Mouse (Mus musculus): ENCODE results near the gene Chst15. TPM values are rescaled to one million over a fixed set of nuclear protein-coding genes. Genes with fewer than 3 reads are reported as not detected.
A peak's percentile ranks its signal among the peaks of the same experiment; 100 is the strongest.

The Chst15 gene
- 8.6 and 10.8 TPM in 2 replicates for polyA plus RNA-seq (2015; fragmentation: Nextera tagmentation; extraction: Ambion mirVana)

- no peak; the same call in 1 of the 2 replicates for TF ChIP-seq CTCF (IDR thresholded peaks at IDR 0.05; ENCODE audit: low read depth)
- no peaks in the 10 kb centered on the region for H3K36me3 ChIP-seq (ENCODE audit: insufficient read depth, low read length)
- peak within 1 kb of the TSS; percentile 82 for H3K9ac ChIP-seq (ENCODE audit: low read depth, low read length)
- WGBS = under 1% methylated on average over 34 of the region's 34 CpGs
- H3K4me1 ChIP-seq (replicated peaks; ENCODE audit: insufficient read depth, low read length) = no peaks in the 10 kb centered on the region; the same call in none of the 2 replicates
- H3K4me2 ChIP-seq (ENCODE audit: low read length) = peak within 1 kb of the TSS; percentile 96
- peak within 1 kb of the TSS; percentile 91 for H3K27ac ChIP-seq
- H3K4me3 ChIP-seq (replicated peaks; ENCODE audit: low read depth, low read length) = peak within 1 kb of the TSS; percentile 78
- H3K9me3 ChIP-seq (replicated peaks; ENCODE audit: low read length) = no peaks in the 10 kb centered on the region
- DNase-seq (ENCODE audit: low spot score) = peak; percentile 77
- no peaks in the 10 kb centered on the region for H3K27me3 ChIP-seq (ENCODE audit: insufficient read depth, low read length)
- ATAC-seq (replicated peaks; ENCODE audit: low FRiP score, low read depth) = peak; percentile 55
Observed at GRCm38 (mm10) chr7:132317036-132317541, at the start of gene Chst15. TSS of gene Chst15 (minus strand) at chr7:132317228.

GRCm38 (mm10) chr7:132365703-132366384 is 48.8 kb upstream of the Chst15 start:
- H3K36me3 ChIP-seq (ENCODE audit: insufficient read depth, low read length) = no peaks in the 10 kb centered on the region
- no peak for TF ChIP-seq CTCF (IDR thresholded peaks at IDR 0.05; ENCODE audit: low read depth)
- DNase-seq (ENCODE audit: low spot score) (no peak), ATAC-seq (replicated peaks; ENCODE audit: low FRiP score, low read depth) (no peak)
- H3K27me3 ChIP-seq (ENCODE audit: insufficient read depth, low read length) = no peaks in the 10 kb centered on the region
- no peak overlapping the region for H3K4me3 ChIP-seq (replicated peaks; ENCODE audit: low read depth, low read length)
- no peak overlapping the region for H3K27ac ChIP-seq
- no peaks in the 10 kb centered on the region for H3K4me1 ChIP-seq (replicated peaks; ENCODE audit: insufficient read depth, low read length)
- 80% methylated on average over 5 of the region's 5 CpGs for WGBS
- H3K9ac ChIP-seq (ENCODE audit: low read depth, low read length) = no peak overlapping the region
- H3K9me3 ChIP-seq (replicated peaks; ENCODE audit: low read length) = no peaks in the 10 kb centered on the region
- H3K4me2 ChIP-seq (ENCODE audit: low read length) = no peak overlapping the region

- DNase-seq (ENCODE audit: low spot score) (no peak), ATAC-seq (replicated peaks; ENCODE audit: low FRiP score, low read depth) (no peak)
- Histone ChIP-seq H3K9me3 (replicated peaks; ENCODE audit: low read length) (no peaks in the 10 kb centered on the region), H3K27me3 (ENCODE audit: insufficient read depth, low read length) (no peaks in the 10 kb centered on the region), H3K9ac (ENCODE audit: low read depth, low read length) (no peak overlapping the region), H3K36me3 (ENCODE audit: insufficient read depth, low read length) (no peaks in the 10 kb centered on the region), H3K4me1 (replicated peaks; ENCODE audit: insufficient read depth, low read length) (no peaks in the 10 kb centered on the region), H3K4me2 (ENCODE audit: low read length) (no peak overlapping the region), H3K27ac (no peak overlapping the region), H3K4me3 (replicated peaks; ENCODE audit: low read depth, low read length) (no peak overlapping the region)
- WGBS = 86% methylated on average over 5 of the region's 5 CpGs
- TF ChIP-seq CTCF (IDR thresholded peaks at IDR 0.05; ENCODE audit: low read depth) = no peak
Observed at GRCm38 (mm10) chr7:132365111-132365510, 48.1 kb upstream of the Chst15 start.

- H3K4me3 ChIP-seq (replicated peaks; ENCODE audit: low read depth, low read length) = no peak overlapping the region
- ATAC-seq (replicated peaks; ENCODE audit: low FRiP score, low read depth) = no peak
- no peak for TF ChIP-seq CTCF (IDR thresholded peaks at IDR 0.05; ENCODE audit: low read depth)
- H3K36me3 ChIP-seq (ENCODE audit: insufficient read depth, low read length) = no peaks in the 10 kb centered on the region
- H3K27me3 ChIP-seq (ENCODE audit: insufficient read depth, low read length) = no peaks in the 10 kb centered on the region
- DNase-seq (ENCODE audit: low spot score) = no peak
- 20% methylated on average over 5 of the region's 5 CpGs for WGBS
- H3K9me3 ChIP-seq (replicated peaks; ENCODE audit: low read length) = no peaks in the 10 kb centered on the region
- no peaks in the 10 kb centered on the region for H3K4me1 ChIP-seq (replicated peaks; ENCODE audit: insufficient read depth, low read length)
- no peak overlapping the region for H3K9ac ChIP-seq (ENCODE audit: low read depth, low read length)
- H3K27ac ChIP-seq = no peak overlapping the region
- no peak overlapping the region for H3K4me2 ChIP-seq (ENCODE audit: low read length)
Observed at GRCm38 (mm10) chr7:132364506-132364905, 47.5 kb upstream of the Chst15 start.

GRCm38 (mm10) chr7:132360336-132360735 is 43.3 kb upstream of the Chst15 start:
- no peak overlapping the region for H3K4me2 ChIP-seq (ENCODE audit: low read length)
- no peaks in the 10 kb centered on the region for H3K27me3 ChIP-seq (ENCODE audit: insufficient read depth, low read length)
- no peak overlapping the region for H3K4me3 ChIP-seq (replicated peaks; ENCODE audit: low read depth, low read length)
- no peak overlapping the region for H3K9ac ChIP-seq (ENCODE audit: low read depth, low read length)
- DNase-seq (ENCODE audit: low spot score) (no peak), ATAC-seq (replicated peaks; ENCODE audit: low FRiP score, low read depth) (no peak)
- no peak overlapping the region for H3K27ac ChIP-seq
- H3K9me3 ChIP-seq (replicated peaks; ENCODE audit: low read length) = no peaks in the 10 kb centered on the region
- 63% methylated on average over 4 of the region's 4 CpGs for WGBS
- no peak for TF ChIP-seq CTCF (IDR thresholded peaks at IDR 0.05; ENCODE audit: low read depth)
- H3K36me3 ChIP-seq (ENCODE audit: insufficient read depth, low read length) = no peaks in the 10 kb centered on the region
- H3K4me1 ChIP-seq (replicated peaks; ENCODE audit: insufficient read depth, low read length) = no peaks in the 10 kb centered on the region

- Histone ChIP-seq H3K36me3 (ENCODE audit: insufficient read depth, low read length) (no peaks in the 10 kb centered on the region), H3K27ac (peak overlapping the region; percentile 31; the same call in 1 of the 2 replicates), H3K9ac (ENCODE audit: low read depth, low read length) (no peak overlapping the region), H3K4me1 (replicated peaks; ENCODE audit: insufficient read depth, low read length) (no peaks in the 10 kb centered on the region), H3K9me3 (replicated peaks; ENCODE audit: low read length) (no peaks in the 10 kb centered on the region), H3K4me2 (ENCODE audit: low read length) (no peak overlapping the region), H3K27me3 (ENCODE audit: insufficient read depth, low read length) (no peaks in the 10 kb centered on the region), H3K4me3 (replicated peaks; ENCODE audit: low read depth, low read length) (no peak overlapping the region)
- peak; percentile 41 for DNase-seq (ENCODE audit: low spot score)
- no peak for ATAC-seq (replicated peaks; ENCODE audit: low FRiP score, low read depth)
- WGBS = 31% methylated on average over 4 of the region's 4 CpGs
- TF ChIP-seq CTCF (IDR thresholded peaks at IDR 0.05; ENCODE audit: low read depth) = no peak
Observed at GRCm38 (mm10) chr7:132358709-132359108, 41.7 kb upstream of the Chst15 start.

Measured in kidney, postnatal 0 days (tissue).